Mouse (Mus musculus): ENCODE results near the gene Rbbp4.
"Not testable (repeated sequence)": the region's sequence is repeated elsewhere in the genome, so short reads cannot be mapped to it uniquely, and the experiment has no call there.

The Rbbp4 gene

DNA sequence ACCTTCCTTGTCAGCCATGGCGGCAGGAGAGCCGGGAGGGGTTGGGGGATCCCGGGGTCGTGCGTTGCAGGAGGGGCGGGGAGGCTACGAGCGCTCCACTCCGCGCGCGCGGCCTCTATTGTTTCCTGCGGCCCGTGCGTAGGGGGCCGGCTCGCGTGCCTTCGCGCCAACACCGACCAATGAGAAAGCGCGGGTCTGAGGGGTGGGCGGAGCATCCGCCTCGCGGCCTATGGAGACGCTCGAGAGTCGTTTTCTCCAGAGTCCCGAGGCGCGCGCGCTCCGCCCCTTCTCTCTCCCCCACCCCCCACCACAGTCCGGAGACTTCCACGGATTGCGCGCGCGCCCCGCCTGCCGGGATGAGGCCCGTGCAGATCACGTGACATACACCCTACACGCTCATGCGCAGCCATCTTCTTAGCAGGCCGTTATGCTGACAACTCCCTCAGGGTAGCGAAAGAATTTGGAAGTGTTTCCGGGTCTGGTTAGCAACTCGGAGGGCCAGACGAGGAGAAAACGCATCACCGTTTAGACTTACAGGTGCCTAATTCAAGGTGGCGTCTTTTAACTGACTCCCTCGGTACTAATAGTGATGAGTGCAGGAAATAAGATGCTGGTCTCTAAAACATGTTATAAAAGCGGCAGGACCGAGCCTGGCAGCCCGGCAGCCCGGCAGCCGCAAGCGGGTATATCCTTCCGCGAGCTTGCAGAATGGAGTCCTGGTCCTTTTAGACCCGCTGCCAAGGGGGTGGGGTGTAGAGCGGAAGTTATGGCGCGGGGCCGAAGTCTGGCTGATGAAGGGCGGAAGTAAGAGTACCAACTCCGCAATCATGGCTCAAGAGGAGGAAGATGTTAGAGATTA, at the start of gene Rbbp4, which contains the start of gene Zbtb8os:
Rbbp4 (minus strand) TSS at position 155 of the 859 bp plus-strand sequence.
Zbtb8os (plus strand) TSS at position 480 of the 859 bp plus-strand sequence.
- DNase-seq, result peak; percentile 98 to 99

DNA sequence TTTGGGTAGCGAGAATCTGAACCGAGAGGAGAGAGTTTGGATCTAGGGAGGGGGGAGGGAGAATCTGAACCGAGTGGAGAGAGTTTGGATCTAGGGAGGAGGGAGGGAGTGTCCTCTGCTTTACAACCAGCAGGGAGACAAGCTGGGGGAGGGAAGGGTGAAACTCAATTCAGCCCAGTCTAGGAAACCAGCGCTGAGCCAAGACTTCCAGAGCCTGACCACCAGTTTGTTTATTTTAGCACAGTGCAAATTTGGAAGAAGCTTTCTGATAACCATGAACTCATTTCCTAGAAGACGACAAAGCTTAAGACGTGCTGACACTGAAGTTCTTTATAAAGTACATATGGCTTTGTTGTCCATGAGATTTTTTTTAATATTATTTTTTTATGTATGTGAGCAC, 49.3 kb upstream of the Rbbp4 start:
- peak; percentile 56 to 72 for DNase-seq

DNA sequence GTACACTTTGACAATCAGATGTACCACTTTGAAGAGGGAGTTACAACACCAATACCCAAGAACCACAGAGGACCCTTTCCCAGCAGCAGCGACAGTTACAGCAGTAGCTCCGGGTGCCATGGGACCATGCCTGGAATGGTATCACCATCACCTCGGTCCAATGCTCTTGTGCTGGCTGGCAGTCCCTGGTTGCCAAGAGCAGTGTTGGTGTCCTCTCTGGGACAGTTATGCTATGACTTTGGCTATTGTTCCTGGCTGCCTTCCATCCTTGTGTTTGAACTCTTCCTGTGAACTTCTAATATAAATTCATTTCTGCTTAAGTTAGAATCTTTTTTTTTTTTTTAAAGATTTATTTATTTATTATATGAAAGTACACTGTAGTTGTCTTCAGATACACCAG, 48.4 kb upstream of the Rbbp4 start:
- DNase-seq, result no peak

DNA sequence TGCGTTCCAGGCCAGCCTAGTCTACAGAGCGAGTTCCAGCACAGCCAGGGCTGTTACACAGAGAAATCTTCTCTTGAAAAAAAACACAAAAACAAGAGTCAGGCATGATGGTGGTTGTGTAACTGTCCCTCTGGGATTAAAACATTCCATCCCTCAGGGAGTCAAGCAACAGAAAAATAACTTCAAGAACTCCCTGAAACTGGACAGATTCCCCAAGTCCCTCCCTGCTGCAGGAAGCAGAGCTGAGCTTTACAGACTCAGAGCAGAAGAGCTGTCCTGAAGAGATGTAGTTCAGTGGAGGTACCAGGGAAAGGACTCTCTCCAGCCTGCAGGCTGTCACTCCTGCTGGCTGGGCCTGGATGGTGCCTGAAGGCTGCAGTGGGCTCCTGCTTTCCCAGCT, 47.3 kb upstream of the Rbbp4 start:
- DNase-seq, result no peak

DNA sequence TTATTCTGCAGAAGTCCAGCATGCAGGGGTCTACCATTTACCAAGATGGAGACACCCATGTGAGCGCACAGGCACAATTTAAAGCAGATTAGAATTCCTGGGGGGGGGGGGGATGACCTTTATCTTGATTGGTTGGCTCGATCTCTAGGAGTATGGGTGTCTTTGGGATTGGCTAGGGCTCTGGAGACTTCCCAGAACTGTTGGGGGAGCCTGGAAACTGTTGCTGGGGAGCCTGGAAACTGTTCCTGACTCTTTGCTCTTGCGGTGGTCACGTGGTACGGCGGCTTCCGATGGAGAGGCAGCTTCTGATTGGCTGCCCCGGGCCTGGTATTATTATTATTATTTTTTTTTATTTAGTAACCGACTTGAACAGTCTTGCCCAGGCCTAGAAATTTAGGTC, 46.9 kb upstream of the Rbbp4 start:
- no peak for DNase-seq

DNA sequence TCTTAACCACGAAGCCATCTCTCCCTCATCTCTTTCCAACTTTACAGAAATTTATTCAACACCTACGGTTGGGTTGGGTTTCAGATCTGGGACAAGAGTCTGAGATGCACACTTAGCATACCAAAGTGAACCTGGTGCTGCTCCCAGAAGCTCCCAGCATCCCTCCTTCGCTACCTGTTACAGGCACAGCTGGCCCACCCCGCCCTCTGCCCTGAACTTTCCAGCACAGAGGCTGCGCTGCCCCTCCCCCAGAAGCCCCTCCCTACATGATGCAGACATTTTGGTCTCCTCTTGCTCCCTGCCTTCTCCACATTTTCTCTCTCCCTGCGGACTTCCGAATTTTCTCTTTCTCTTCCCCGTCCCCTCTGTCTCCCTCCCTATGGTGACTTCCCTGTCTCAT, 46.0 kb upstream of the Rbbp4 start:
- DNase-seq, result no peak

DNA sequence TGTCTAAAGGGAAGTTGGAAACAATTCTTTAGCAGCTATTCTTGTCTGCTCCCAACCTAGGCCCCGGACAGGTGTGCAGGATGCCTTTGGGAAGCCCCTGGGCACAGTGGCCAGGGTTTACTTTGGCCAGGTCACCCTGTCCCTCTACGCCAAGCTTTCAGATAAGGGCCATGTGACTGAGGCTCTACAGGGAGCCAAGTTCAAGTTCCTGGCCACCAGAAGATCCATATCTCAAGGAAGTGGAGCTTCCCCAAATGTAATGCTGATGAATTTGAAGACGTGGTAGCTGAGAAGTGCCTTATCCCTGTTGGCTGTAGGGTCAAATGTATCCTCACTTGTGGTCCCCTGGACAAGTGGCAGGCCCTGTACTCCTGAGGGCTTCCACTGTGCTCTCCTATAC, 44.6 kb upstream of the Rbbp4 start:
- no peak for DNase-seq

DNA sequence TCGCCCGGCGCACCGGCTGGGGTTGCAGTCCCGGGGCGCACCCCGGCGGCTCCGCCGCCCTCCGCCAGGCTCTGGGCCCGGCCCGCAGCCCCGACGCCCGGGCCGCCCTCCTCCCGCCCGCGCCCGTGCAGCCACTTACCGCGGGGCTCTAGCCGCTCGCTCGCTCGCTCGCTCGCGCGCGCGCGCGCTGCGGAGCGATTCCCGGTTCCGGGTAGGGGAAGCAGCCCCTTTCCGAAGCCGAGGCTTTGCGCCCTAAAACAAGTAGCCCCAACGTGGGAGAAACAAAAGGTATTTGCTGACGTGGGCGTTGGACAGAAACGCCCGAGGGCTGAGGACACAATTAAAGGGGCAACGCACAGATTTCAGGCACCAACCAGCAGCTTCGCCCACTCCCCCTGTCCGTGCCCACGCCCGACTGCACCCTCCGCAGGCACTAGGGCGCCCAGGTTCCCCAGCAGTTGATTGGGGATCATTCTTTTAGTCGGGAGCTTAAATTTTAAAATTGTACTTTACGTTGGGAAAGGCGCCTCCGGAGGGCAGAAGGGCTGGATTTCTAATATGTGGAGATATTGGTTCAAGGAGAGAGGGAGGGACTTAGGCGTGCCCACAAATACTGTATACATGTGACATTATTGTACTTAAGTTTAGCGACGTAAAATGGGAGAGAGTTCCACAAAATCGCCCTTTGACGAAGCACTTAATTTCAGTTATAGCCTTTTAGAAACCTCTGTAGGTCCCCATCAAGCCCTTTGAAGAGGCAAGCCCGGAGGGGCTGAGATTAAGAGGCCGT, 42.6 kb upstream of the Rbbp4 start, which contains the start of gene Zbtb8a:
Zbtb8a (minus strand) TSS at position 516 of the 790 bp plus-strand sequence.
- DNase-seq, result peak; percentile 66 to 77

DNA sequence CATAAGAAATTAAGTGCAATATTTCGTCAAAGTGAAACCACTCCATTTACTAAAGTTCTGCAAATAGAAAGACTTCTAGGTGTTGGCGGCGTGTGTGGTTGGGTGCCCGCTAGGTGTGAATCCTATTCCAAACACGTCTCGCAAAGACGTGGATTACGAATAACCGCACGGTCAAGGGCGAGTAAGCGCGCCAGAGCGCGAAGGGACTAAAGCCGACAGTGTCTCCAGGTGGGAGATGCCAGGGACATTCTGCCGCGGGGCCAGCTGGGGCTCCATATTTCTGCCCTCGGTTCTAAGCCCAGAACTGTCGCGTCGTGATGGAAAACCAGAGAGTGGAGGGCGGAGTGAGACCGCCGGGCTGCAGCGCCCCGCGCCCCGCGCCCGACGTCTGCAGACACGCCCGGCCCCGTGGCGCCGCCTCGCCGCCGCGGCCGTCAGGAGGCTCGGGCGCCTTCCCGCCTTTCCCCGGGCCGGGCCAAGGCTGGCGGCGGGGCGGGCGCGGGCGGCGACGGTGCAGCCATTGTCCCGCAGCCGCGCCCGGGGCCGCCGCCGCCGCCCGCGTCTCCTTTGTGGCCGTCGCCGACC, 41.9 kb upstream of the Rbbp4 start:
- DNase-seq, result peak; percentile 61 to 77

DNA sequence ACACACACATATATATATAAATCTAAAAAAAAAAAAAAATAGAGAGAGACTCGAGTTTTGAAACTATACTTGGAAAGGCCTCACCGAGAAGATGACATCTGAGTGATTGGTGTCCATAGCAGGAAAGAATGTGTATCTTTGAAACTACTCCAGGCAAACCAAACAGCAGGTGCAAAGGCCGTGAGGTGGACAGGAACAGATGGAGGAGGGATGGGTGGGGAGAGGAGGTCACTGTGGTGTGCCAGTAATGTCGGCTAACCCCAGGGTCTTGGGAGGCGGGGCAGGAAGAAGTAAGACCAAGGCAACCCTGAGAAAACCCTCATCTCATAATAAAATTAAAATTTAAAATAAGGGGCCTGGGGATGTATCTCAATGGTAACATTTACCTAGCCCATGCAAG, 40.7 kb upstream of the Rbbp4 start:
- DNase-seq, result no peak

DNA sequence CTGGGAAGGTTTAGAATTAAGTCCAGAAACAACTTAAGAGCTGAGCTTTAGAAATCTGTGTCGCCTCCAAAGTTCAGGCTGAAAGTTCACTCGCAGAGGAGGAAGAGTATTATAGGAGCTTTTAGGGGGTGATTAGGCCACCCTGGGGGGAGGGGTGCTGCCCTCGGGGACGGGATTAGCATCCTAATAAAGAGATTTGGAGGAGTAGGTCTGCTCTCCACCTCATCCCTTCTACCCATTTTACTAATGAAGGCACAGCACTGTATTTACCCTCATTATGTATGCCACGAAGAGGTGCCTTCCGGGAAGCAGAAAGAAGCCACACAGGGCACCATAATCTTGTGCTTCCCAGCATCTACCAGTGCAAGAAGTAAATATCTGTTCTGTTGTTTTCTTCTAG, 39.8 kb upstream of the Rbbp4 start:
- DNase-seq, result no peak

DNA sequence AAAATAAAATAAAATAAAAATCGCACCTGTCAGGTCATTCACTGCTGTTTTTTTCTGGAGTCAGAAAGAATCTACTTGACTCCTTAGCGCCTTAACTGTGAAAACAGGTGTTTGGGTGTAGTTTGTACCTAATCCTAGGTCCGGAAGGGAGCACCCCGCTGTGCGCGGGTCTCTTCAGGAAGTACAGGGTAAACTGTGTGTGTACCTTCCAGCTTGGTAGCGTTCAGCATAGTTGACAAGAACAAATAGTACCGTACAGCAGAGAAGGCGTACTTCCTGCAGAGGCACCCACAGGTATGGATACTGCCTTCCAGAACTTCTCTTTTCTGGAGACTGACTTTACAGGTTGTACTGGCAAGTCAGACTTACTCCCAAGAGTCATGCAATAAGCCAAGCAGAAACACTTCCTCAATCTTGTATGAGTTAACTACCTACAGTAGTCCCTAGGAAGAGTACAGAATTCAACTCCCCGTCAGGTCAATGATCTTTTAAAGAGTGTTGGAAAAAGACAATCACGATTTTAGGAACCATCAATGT, 39.1 kb upstream of the Rbbp4 start:
- DNase-seq, result no peak

DNA sequence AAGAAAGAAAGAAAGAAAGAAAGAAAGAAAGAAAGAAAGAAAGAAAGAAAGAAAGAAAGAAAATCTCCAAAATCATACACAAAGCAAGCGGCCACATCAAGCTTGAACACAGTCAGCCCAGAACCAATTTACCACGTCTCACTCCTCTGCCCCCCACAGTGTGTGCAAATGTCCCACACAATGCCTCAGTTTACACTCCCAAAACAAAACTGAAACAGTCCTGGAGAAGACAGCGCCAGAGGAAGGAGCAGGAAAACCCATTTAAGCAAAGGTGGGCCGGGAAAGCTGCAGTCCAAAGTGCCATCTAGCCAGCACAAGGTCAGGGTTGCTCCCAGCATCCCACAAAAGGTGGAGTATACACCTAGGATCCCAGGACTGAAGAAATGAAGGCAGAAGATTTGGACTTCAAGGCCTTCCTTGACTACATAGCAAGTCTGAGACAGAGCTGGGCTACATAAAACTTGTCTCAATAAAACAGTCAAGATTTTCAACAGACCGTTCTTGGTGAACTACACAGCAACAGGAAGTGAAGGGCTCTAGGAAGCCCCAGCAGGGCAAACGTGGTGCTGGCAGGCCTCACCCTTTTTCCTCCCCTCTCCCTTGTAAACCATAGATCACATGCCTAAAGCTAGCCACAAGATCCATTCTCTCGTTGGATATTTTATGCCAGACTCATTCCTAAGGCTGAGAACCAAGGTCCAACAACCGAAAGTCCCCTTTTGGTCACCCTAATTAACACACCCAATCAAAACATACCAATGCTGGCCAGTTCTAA, 38.2 kb upstream of the Rbbp4 start:
- no peak for DNase-seq

DNA sequence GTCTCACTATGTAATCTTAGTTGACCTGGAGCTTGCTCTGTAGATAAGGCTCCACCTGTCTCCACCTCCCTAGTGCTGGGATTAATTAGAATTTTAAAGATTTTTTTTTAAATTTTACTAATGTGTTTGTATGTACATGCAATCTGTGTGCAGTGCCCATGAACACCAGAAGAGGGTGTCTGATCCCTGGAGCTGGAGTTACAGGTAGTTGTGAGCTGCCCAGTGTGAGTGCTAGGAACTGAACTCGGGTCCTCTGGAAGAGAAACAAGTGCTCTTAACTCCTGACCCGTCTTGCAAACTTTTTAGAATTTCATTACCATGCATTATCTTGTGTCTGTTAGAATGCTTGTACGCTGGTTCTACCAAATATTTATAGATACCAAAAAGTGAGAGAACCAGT, 36.2 kb upstream of the Rbbp4 start:
- DNase-seq, result no peak

DNA sequence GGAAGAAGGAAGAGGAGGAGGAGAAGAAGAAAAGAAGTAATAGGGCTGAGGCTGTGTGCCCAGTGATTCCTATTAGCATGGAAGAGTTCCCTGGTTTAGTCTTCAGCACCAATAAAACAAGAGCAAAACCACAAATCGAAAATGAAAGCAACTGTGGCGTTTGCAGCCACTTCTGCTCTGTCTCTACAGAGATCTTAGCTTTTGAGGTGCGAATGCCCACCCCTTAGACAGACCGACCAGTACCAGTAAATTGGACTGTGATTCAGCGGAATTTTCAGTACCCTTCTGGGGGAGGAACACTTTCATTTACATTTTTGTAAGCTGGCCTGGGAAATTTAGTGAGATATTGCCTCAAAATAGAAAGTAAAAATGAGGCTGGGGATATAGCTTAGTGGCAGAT, 30.1 kb upstream of the Rbbp4 start:
- DNase-seq, result no peak

DNA sequence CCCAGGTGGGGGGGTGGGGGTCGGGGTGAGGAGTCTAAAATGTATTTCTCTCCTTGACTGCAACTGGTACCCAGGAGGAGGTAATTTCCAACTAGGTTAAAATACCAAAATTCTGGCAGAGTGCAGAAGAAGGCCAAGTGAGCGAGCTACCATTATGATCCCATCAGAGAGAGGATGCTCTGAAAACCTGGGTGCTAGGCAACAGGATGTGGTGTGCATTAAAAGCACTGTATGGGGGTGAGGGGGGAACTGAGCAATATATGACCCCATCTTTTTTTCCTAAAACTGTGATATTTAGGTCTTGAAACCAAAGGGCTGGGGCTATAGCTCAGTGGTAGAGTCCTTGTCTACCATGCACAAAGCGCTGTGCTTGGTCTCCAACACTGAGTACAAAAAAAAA, 29.2 kb upstream of the Rbbp4 start:
- no peak for DNase-seq

DNA sequence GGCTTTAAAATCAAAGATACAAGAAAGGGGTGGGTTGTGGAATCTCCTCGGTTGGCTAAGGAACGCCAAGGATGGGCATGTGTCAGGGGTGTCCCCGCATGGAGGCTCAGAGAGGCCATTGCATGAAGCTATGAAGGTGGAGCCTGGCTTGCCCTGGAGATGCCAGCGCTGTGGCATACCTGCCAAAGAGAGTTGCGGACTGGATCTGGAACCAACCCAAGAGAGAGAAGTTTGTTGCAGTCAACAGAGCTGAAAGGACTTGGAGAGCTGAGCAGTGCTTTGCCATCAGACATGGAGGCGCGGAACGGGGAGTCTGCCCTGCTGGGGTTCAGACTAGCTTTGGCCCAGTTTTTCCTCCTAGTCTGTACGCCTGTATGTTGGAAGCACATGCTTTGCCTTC, 28.3 kb upstream of the Rbbp4 start:
- no peak for DNase-seq

DNA sequence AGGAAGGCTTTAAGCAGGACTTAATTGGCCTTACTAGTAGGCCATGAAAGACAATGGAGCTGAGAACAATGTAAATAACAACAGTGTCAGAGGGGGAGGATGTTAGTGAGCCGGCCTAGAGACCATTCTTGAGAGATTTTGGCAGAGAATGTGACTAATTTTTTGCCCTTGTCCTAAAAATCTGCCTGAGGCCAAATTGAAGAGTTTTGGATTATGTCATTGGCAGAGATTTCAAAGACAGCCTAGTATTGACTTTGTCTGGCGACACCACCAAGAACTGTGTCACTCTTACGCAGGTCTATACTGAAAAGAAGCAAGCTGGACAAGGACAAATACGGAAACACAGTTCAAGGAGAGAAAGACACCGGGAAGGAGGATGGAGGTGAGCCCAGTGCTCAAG, 27.6 kb upstream of the Rbbp4 start:
- DNase-seq, result no peak

DNA sequence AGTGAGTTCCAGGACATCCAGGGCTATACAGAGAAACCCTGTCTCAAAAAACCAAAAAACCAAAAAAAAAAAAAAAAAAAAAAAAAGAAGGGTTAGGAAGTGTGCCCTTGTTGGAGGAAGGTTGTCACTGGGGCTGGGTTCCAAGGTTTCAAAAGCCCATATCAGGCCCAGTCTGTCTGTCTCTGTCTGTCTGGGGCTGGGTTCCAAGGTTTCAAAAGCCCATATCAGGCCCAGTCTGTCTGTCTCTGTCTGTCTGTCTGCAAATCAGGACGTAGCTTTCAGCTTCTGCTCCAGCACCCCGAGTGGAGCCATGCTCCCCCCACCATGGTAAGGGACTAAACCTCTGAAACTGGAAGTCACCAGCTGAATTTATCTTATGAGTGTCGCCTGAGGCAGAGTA, 27.1 kb upstream of the Rbbp4 start:
- not testable (repeated sequence) for DNase-seq

DNA sequence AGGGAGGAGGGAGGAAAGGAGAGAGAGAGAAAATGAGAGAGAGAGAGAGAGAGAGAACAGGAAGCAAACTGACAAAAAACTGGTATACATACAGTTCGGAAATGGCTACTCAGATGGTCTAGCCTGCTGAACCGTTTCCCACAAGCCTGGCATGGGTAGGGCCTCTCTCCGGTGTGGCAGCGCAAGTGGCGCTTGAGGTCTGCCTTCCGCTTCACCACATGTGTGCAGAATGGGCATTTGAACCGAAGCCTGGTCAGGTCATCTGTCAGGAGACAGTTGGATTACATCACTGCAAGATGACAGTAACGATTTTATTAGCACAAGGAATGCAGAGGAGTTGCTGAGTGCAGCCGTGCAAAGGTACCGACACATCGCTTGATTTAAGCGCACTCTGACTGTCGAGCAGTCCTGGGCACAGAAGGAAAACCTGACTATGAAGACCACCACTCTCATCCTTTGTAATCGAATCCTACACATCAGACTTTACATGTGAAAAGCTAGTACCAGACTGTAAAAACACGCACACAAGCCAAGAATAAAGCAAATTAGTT, 22.5 kb upstream of the Rbbp4 start:
- DNase-seq, result no peak

DNA sequence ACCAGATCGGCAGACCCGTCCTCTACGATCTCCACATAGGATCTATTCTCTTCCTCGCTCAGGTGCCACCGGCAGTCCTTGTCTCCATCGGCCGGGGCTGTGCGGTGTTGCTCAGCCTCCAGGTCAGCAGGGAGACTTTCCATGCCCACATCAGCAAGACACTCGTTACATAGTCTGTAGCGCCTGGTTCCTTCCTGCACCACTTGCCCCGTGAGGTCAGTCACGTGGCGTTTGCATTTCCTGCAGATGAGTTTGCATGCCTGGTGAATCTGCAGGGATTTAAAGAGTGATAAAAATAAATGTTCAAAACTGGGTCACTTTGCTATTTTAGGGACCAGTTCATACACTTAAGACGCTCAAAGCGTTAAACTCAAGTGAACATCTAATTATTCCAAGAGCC, 19.1 kb upstream of the Rbbp4 start:
- DNase-seq, result no peak

DNA sequence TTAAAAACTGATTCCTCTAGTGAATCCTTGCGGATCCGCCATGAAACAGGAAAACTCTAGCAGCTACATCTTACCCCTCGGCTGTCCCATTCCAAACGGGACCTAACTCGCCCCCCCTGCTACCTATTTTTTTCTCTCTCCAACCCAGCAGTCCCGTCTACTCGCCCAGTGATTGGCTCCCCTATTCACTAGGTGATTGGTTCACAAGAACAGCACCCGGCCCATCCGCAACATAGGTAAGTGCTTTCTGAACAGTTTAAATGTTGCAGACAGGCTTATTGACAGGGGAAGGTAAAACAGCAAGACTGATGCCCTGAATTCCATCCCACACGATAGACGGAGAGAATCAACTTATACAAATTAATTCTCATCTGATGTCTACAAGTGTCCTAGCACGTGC, 18.0 kb upstream of the Rbbp4 start:
- DNase-seq, result no peak
